Mouse (Mus musculus) E14TG2a.4 (cell line): ENCODE results near the gene Ptprf.

Experiments used
- CTCF ChIP-seq: conservative IDR thresholded peaks from 2 replicates; pipeline ENCODE4 v1.5.1; 2014; ENCODE audit warnings: low read length
- POU5F1 ChIP-seq: IDR thresholded peaks from 2 replicates; pipeline ENCODE4 v1.6.1; 2014; ENCODE audit warnings: low read length, borderline replicate concordance

- TF ChIP-seq CTCF (no peak), POU5F1 (no peak)
Measured at GRCm38 (mm10) chr4:118239960-118240689, 51.1 kb downstream of the Ptprf start.
